In the genomic region with DNA sequence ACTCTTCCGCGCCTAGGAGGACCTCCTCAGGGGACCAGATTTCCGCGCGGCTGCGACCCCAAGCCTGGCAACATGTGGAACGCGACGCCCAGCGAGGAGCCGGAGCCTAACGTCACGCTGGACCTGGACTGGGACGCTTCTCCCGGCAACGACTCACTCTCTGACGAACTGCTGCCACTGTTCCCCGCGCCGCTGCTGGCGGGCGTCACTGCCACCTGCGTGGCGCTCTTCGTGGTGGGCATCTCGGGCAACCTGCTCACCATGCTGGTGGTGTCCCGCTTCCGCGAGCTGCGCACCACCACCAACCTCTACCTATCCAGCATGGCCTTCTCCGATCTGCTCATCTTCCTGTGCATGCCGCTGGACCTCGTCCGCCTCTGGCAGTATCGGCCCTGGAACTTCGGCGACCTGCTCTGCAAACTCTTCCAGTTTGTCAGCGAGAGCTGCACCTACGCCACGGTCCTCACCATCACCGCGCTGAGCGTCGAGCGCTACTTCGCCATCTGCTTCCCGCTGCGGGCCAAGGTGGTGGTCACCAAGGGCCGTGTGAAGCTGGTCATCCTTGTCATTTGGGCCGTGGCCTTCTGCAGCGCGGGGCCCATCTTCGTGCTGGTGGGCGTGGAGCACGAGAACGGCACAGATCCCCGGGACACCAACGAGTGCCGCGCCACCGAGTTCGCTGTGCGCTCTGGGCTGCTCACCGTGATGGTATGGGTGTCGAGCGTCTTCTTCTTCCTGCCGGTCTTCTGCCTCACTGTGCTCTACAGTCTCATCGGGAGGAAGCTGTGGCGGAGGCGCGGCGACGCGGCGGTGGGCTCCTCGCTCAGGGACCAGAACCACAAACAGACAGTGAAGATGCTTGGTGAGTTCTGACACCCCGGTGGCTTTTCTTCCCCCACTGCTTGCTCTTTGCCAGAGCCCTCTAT, we compare ENCODE assay signal across 10 mouse cellular contexts. TPM values are rescaled to one million over a fixed set of nuclear protein-coding genes. Genes with fewer than 3 reads are reported as not detected.
A peak's percentile ranks its signal among the peaks of the same experiment; 100 is the strongest.
DNase-seq lines count a peak whose midpoint lies in the region; ATAC-seq lines count a peak whose summit lies in the region.
"Had no signal": no experiment of that assay in that cellular context is flagged by ENCODE, and none has a peak within 500 bp of the region (broad histone marks: within the 10 kb centered on the region; RNA-seq: fewer than 3 reads in every experiment).

No protein-coding gene starts in this region.

- H3K4me2 ChIP-seq in heart, embryonic 15.5 days: peak overlapping the region; percentile 38
- peak overlapping the region; percentile 99 for H3K4me2 ChIP-seq in midbrain, embryonic 16.5 days (ENCODE audit: low read length)

- peak overlapping the region; percentile 20 for H3K4me3 ChIP-seq in heart, embryonic 15.5 days
- peak overlapping the region; percentile 52 for H3K4me3 ChIP-seq in midbrain, embryonic 16.5 days (ENCODE audit: low read depth, low read length)

- peaks cover 15% of the 10 kb centered on the region for H3K4me1 ChIP-seq in heart, embryonic 15.5 days (replicated peaks)
- H3K4me1 ChIP-seq in midbrain, embryonic 16.5 days (ENCODE audit: control insufficient read depth, insufficient read depth, low read length): peaks cover 8% of the 10 kb centered on the region; the same call in 1 of the 2 replicates

- no peaks in the 10 kb centered on the region for H3K36me3 ChIP-seq in heart, embryonic 15.5 days
- no peaks in the 10 kb centered on the region for H3K36me3 ChIP-seq in midbrain, embryonic 16.5 days (ENCODE audit: control insufficient read depth, insufficient read depth, low read length)

- H3K27me3 ChIP-seq in heart, embryonic 15.5 days: peaks cover 69% of the 10 kb centered on the region
- peaks cover 21% of the 10 kb centered on the region for H3K27me3 ChIP-seq in midbrain, embryonic 16.5 days (ENCODE audit: control insufficient read depth, insufficient read depth, low read depth, low read length)

- no peak overlapping the region for H3K27ac ChIP-seq in heart, embryonic 15.5 days
- H3K27ac ChIP-seq in midbrain, embryonic 16.5 days (ENCODE audit: low read length): no peak overlapping the region

- ATAC-seq in heart, embryonic 15.5 days (replicated peaks; ENCODE audit: insufficient number of reproducible peaks, insufficient read depth, low FRiP score, low read depth): no peak
- ATAC-seq in granulocyte monocyte progenitor cell, adult 5-6 weeks (replicated peaks; ENCODE audit: poor library complexity, severe bottlenecking): 0 out of 2 replicates have a peak, but pooled peaks have one; percentile 14
- peak; percentile 66 for ATAC-seq in midbrain, embryonic 16.5 days

- no peak overlapping the region for H3K9ac ChIP-seq in heart, embryonic 15.5 days
- H3K9ac ChIP-seq in midbrain, embryonic 16.5 days (ENCODE audit: low read depth, low read length): peak overlapping the region; percentile 56

- H3K9me3 ChIP-seq in heart, embryonic 15.5 days (replicated peaks): no peaks in the 10 kb centered on the region
- H3K9me3 ChIP-seq in midbrain, embryonic 16.5 days (replicated peaks; ENCODE audit: control insufficient read depth, low read length, poor library complexity, severe bottlenecking): no peaks in the 10 kb centered on the region

- 3% methylated on average over 76 of the region's 77 CpGs for WGBS in heart, embryonic 15.5 days
- 1% methylated on average over 77 of the region's 77 CpGs for WGBS in midbrain, embryonic 16.5 days

- DNase-seq in heart, postnatal 36 days: no peak
- peak; percentile 23 for DNase-seq in R1 (ENCODE audit: low read depth, low spot score)
- no peak for DNase-seq in adrenal gland, adult 18-20 months (ENCODE audit: low spot score in 2 of 2)
- no peak for DNase-seq in adrenal gland, adult 8-10 months
- no peak for DNase-seq in kidney, adult 8-10 months

- intact Hi-C loops in heart, postnatal 36 days (cut with DNase I): no loop called here

RNA-seq across cellular contexts. Expression of a gene that starts 0.8 kb away (rescaled TPM):
- not detected in 2 replicates for polyA plus RNA-seq in heart, embryonic 15.5 days (2015; fragmentation: Nextera tagmentation; extraction: Ambion mirVana)
- not detected for total RNA-seq in heart, postnatal 36 days (2021)
- total RNA-seq in granulocyte monocyte progenitor cell, adult 5-6 weeks (2014; fragmentation: Nextera tagmentation): not detected in 2 replicates
- not detected in 2 replicates for total RNA-seq in granulocyte monocyte progenitor cell, adult 5-6 weeks (2017)
- polyA plus RNA-seq in midbrain, embryonic 16.5 days (2015; fragmentation: Nextera tagmentation; extraction: Ambion mirVana): 0.37 and 0.59 TPM in 2 replicates
- total RNA-seq in adrenal gland, adult 18-20 months (2021): not detected
- total RNA-seq in adrenal gland, adult 8-10 months (2022): under 1 TPM in 1 of 4 experiments, not detected in 3; 0.06 TPM
- total RNA-seq: hematopoietic stem cell, adult 5-6 weeks; neutrophil, adult 5-6 weeks had no signal

RNA-seq across cellular contexts. Expression of a gene that starts 55.2 kb away (rescaled TPM):
- polyA plus RNA-seq in heart, embryonic 15.5 days (2015; fragmentation: Nextera tagmentation; extraction: Ambion mirVana): 0.20 and 0.96 TPM in 2 replicates
- total RNA-seq in heart, postnatal 36 days (2021): 10 to 100 TPM in 1 of 2 experiments, 1 to 10 TPM in 1; 8.3 to 12.6 TPM
- total RNA-seq in granulocyte monocyte progenitor cell, adult 5-6 weeks (2014; fragmentation: Nextera tagmentation): 5.0 and 6.3 TPM in 2 replicates
- total RNA-seq in granulocyte monocyte progenitor cell, adult 5-6 weeks (2017): 4.3 and 8.8 TPM in 2 replicates
- polyA plus RNA-seq in midbrain, embryonic 16.5 days (2015; fragmentation: Nextera tagmentation; extraction: Ambion mirVana): 0.10 and 0.14 TPM in 2 replicates
- 1 to 10 TPM; 6.1 to 8.6 TPM for total RNA-seq in adrenal gland, adult 18-20 months (2021)
- total RNA-seq in adrenal gland, adult 8-10 months (2022): 10 to 100 TPM; 10.0 to 20.2 (median 12.3) TPM
